Mouse (Mus musculus): ENCODE data around the gene Sdccag8. TPM values are rescaled to one million over a fixed set of nuclear protein-coding genes. Genes with fewer than 3 reads are reported as not detected.

Sdccag8 gene
- polyA plus RNA-seq, 1 experiment from 2014 or later: 15.6 TPM

DNA sequence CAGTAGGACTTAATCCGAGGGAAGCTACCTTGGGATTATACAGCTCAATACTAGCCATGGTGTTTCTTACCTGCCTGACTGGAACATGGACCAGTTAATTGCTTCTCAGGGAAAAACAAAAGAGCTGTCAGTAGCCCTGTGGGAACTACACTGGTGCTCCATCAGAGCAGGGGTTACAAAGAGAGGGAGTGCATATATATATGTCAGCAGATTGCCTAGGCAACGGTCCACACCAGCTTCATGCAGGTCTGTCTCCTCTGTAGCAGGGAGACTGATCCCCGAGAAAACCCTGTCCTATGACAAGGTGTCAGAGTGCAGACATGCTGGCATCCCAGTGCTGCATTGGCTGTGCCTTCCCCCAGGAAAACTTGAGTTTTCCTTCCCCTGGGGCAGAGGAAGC is 195.6 kb downstream of the Sdccag8 start:
- Histone ChIP-seq H3K9ac (no peak overlapping the region), H3K4me3 (replicated peaks) (no peak overlapping the region), H3K4me2 (no peak overlapping the region), H3K27me3 (replicated peaks) (no peaks in the 10 kb centered on the region), H3K27ac (no peak overlapping the region), H3K4me1 (peaks cover 15% of the 10 kb centered on the region), H3K9me3 (no peaks in the 10 kb centered on the region), H3K36me3 (no peaks in the 10 kb centered on the region)
- WGBS: 64% methylated on average over 3 of the region's 3 CpGs
- ATAC-seq (ENCODE audit: insufficient read depth, low FRiP score, low read depth): no peak

DNA sequence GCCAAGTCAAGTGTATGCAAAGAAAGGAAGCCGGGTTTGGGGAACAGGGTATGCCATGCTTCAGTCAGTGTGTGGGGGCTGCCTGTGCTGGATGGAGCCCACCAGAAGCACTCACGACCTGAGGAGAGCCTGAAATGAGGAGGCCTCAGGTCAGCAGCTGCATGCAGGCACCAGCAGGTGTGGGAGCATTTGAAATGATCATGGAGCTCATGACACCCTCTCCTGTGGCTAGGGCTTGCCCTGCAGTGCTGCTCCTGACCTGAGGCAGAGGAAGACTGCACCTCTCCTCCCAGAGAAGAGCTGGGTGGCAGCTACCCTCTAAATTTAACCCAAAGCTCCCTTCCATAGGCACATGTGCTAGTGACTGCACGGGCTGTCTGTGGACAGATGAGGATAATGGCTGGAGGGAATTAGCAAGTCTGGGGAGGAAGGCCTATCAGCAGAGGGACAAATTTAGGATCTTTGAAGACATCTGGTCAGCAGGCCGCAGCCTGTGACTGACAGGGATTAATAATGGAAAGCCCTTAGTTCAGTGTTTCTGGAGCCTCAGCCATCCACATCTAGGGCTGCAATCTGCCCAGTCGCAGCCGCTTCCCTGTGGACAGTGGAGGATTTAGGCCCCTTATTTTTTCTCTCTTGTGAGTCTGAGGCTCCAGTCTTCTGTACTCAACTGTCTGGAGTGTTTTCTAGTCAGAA is 196.3 kb downstream of the Sdccag8 start:
- Histone ChIP-seq H3K36me3 (no peaks in the 10 kb centered on the region), H3K4me2 (no peak overlapping the region), H3K27ac (0 out of 2 replicates have a peak overlapping the region, but pooled peaks have one; percentile 6), H3K4me3 (replicated peaks) (no peak overlapping the region), H3K9me3 (no peaks in the 10 kb centered on the region), H3K4me1 (peaks cover 15% of the 10 kb centered on the region), H3K9ac (no peak overlapping the region), H3K27me3 (replicated peaks) (no peaks in the 10 kb centered on the region)
- ATAC-seq (ENCODE audit: insufficient read depth, low FRiP score, low read depth): no peak
- 74% methylated on average over 6 of the region's 6 CpGs for WGBS

DNA sequence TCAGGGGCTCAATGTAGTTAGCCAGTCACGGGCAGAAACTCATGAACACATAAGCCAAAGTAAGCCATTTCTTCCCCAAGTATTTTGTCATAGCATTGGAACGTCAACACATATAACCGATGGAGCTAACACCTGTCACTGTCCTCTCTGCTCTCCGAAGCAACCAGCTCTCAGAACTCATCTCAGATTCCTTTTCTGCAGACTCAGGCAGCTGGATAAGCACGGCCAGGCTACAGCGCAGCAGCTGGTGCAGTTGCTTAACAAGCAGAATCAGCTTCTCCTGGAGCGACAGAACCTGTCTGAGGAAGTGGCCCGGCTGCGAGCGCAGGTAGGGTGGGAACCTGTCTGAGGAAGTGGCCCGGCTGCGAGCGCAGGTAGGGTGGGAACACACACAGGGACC is 197.2 kb downstream of the Sdccag8 start:
- no peak overlapping the region for H3K4me2 ChIP-seq
- WGBS: 77% methylated on average over 13 of the region's 13 CpGs

DNA sequence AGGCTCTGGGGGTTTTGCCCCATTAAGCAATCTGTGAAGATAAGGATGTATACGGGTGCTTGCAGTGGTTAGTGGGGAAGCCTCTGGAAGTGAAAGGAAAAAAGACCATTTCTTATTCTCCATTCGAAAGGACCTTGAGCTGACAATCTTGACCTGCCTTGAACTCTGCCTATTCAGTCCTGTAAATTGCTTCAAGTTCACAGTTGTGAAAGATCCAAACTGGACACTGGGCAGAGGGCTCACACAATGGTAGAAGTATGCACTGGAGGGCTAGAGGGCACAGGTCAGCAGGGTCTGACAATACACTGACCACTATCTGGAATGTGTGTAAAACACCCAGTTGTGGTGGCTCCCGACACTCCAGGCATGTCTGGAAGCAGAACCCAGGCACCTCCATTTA is 198.3 kb downstream of the Sdccag8 start:
- Histone ChIP-seq H3K9ac (no peak overlapping the region), H3K27ac (no peak overlapping the region), H3K9me3 (no peaks in the 10 kb centered on the region), H3K4me2 (no peak overlapping the region), H3K27me3 (replicated peaks) (no peaks in the 10 kb centered on the region), H3K4me3 (replicated peaks) (no peak overlapping the region), H3K4me1 (peaks cover 15% of the 10 kb centered on the region), H3K36me3 (no peaks in the 10 kb centered on the region)
- WGBS: 75% methylated on average over 3 of the region's 3 CpGs
- no peak for ATAC-seq (ENCODE audit: insufficient read depth, low FRiP score, low read depth)

More for the DNA sequence above, 197.2 kb downstream of the Sdccag8 start:
- Histone ChIP-seq H3K27ac (0 out of 2 replicates have a peak overlapping the region, but pooled peaks have one; percentile 6), H3K36me3 (no peaks in the 10 kb centered on the region), H3K9ac (no peak overlapping the region), H3K27me3 (replicated peaks) (no peaks in the 10 kb centered on the region), H3K9me3 (no peaks in the 10 kb centered on the region), H3K4me3 (replicated peaks) (no peak overlapping the region), H3K4me1 (peaks cover 15% of the 10 kb centered on the region)
- no peak for ATAC-seq (ENCODE audit: insufficient read depth, low FRiP score, low read depth)

DNA sequence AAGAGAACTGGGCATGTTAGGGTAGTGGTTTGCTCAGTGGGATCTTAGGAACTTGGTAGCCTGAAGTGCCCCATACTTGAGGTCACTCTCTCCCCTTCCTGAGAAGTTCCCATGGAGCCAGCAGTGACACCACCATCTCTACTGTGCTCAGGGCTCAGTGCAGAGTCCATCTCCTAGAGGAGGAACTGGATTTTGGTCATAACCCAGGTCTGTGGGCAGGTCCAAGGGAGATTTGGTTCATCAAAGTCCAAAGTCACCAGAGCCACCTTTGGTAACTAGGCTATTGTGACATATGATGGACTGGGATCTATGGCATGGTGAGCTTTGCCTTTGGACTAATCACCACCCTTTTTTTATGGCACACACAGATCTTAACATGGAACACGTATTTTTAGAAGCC is 198.9 kb downstream of the Sdccag8 start:
- no peak overlapping the region for H3K4me3 ChIP-seq (replicated peaks)
- no peak overlapping the region for H3K27ac ChIP-seq
- no peak overlapping the region for H3K4me2 ChIP-seq
- H3K27me3 ChIP-seq (replicated peaks): no peaks in the 10 kb centered on the region
- no peak overlapping the region for H3K9ac ChIP-seq
- H3K36me3 ChIP-seq: no peaks in the 10 kb centered on the region
- no peak for ATAC-seq (ENCODE audit: insufficient read depth, low FRiP score, low read depth)
- 77% methylated on average over 1 of the region's 1 CpGs for WGBS
- no peaks in the 10 kb centered on the region for H3K9me3 ChIP-seq
- peaks cover 15% of the 10 kb centered on the region for H3K4me1 ChIP-seq

DNA sequence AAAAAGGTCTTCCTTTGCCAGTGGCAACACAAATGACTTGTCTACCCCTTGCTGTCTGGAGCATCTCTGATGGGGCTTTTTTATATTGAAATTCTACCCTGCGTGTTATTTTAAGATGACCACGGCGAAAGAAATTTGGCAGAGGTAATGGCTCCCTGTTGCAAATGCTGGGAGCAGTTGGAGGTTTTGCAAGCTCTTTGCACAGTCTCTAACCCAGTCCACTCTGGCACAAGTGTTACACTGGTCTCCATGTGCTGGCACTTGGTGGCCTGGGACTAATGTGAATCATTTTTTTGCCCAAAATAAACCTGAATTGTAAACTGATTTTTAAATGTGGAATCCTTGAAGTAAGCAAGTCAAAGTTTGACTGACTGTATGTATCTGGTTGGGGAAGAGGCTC is 199.3 kb downstream of the Sdccag8 start:
- no peak for ATAC-seq (ENCODE audit: insufficient read depth, low FRiP score, low read depth)
- Histone ChIP-seq H3K9me3 (no peaks in the 10 kb centered on the region), H3K27me3 (replicated peaks) (no peaks in the 10 kb centered on the region), H3K4me2 (no peak overlapping the region), H3K36me3 (no peaks in the 10 kb centered on the region), H3K4me3 (replicated peaks) (no peak overlapping the region), H3K27ac (0 out of 2 replicates have a peak overlapping the region, but pooled peaks have one; percentile 3), H3K4me1 (peaks cover 15% of the 10 kb centered on the region), H3K9ac (no peak overlapping the region)
- WGBS: 77% methylated on average over 3 of the region's 3 CpGs

DNA sequence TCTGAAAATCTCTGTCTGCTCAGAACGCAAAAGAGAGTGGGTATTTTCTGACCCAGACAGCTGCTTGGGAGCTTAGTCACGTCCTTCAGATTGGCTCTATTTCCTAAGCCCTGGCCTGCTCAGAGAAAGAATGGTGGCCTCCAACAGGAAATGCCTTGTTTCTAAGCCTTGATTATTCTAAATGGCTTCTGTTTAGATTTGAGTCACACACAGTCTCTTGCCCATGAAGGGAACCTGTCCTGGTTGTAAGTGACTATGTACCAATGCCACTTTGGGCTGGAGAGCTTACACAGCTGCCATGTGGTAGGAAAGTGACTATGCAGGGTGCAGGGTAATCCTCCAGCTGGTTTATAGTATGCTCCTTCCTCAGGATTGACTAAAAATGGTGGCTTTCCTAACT is 199.9 kb downstream of the Sdccag8 start:
- WGBS: 42% methylated on average over 2 of the region's 2 CpGs
- peak overlapping the region; percentile 63; the same call in 1 of the 2 replicates for H3K27ac ChIP-seq
- ATAC-seq (ENCODE audit: insufficient read depth, low FRiP score, low read depth): no peak
- H3K36me3 ChIP-seq: no peaks in the 10 kb centered on the region
- H3K4me3 ChIP-seq (replicated peaks): no peak overlapping the region
- no peak overlapping the region for H3K9ac ChIP-seq
- H3K4me2 ChIP-seq: no peak overlapping the region
- no peaks in the 10 kb centered on the region for H3K27me3 ChIP-seq (replicated peaks)
- no peaks in the 10 kb centered on the region for H3K9me3 ChIP-seq
- peaks cover 15% of the 10 kb centered on the region for H3K4me1 ChIP-seq

DNA sequence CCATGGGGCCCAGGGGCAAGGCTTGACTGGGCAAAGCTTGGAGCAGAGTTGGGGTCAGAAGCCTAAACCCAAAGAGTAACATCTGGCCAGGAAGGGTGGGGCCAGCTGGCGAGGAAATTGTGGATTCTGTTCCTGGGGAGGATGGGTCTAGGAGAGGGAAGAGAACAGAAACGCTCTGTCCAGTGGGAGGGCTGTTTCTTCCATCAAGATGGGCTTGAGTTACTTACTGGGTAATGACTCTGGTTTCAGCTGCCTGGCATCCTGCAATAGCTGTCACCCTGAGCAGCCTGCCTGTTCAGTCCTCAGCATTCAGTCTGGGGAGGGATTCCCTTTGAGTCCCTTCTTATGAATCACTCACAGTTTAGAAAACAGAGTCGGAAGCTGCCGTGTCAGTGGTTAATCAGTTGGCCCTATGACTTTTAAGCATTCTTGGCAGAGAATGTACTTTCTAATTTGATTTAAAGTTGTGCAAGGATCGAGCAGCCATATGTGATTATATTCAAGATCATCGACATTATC is 200.5 kb downstream of the Sdccag8 start:
- WGBS: 43% methylated on average over 6 of the region's 6 CpGs
- ATAC-seq (ENCODE audit: insufficient read depth, low FRiP score, low read depth): peak; percentile 34; the same call in 1 of the 2 replicates
- H3K27ac ChIP-seq: 0 out of 2 replicates have a peak overlapping the region, but pooled peaks have one; percentile 63

DNA sequence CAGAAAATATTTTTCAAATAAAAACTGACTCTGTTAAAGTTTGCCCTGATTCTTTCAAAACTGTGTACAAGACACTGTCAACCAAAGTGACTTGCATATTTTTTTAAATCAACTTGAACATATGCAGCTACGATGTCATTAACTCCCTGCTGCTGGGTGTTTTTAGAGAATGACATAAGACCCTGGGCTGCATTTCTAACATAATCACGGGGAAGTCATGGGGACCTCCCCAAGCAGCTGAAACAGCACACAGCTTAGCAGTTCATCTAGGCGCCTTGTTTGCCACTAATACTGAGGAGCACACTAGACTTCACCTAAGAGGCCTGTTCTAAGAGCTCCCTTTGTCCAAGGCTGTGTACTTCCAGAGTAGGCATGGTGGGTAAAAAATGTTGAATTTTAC is 201.5 kb downstream of the Sdccag8 start:
- Histone ChIP-seq H3K36me3 (no peaks in the 10 kb centered on the region), H3K4me3 (replicated peaks) (no peak overlapping the region), H3K9ac (no peak overlapping the region), H3K27me3 (replicated peaks) (no peaks in the 10 kb centered on the region), H3K9me3 (no peaks in the 10 kb centered on the region), H3K4me2 (no peak overlapping the region), H3K4me1 (peaks cover 12% of the 10 kb centered on the region), H3K27ac (no peak overlapping the region)
- ATAC-seq (ENCODE audit: insufficient read depth, low FRiP score, low read depth): no peak
- 49% methylated on average over 3 of the region's 3 CpGs for WGBS

More for the DNA sequence above, 200.5 kb downstream of the Sdccag8 start:
- Histone ChIP-seq H3K36me3 (no peaks in the 10 kb centered on the region), H3K4me3 (replicated peaks) (no peak overlapping the region), H3K9me3 (no peaks in the 10 kb centered on the region), H3K27me3 (replicated peaks) (no peaks in the 10 kb centered on the region), H3K4me2 (no peak overlapping the region), H3K4me1 (peaks cover 12% of the 10 kb centered on the region), H3K9ac (no peak overlapping the region)

DNA sequence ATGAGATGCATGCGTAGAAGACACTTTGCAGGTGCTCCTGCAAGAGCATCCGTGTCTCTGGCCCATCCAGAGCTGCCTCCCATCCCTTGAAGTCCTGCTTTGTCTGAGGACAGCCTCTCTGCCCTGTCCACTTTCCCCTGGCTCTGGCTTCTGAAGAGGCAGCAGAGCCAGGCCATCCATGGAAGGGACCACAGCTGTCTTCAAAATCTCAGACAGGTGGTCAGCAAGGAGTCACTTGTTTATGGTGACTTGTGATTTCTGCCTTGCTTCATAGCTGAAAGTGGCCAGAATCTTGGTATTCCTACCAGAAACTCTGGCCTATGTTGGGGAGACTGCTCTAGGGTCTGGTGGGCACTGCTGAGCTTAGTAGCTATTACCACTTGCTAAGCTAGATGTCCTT is 202.3 kb downstream of the Sdccag8 start:
- WGBS: 75% methylated on average over 2 of the region's 2 CpGs

DNA sequence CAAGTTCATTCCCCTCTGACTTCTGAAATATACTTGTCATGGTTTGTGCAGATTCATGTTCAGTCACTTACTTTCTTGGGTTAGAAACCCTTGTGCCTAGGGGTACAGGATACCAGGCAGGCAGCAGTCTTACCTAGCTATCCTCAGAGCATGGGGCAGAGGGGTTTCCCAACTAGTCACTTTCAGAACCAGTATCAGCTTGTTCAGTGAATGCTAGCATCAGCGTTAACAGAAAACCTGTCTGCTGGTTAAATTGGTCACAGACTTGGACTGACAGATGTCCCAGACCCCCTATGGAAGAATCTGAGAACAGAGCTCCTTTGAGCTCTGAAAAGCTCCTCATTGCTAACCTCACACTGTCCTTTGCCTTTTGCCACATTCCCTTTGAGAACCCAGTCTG is 204.3 kb downstream of the Sdccag8 start:
- Histone ChIP-seq H3K27ac (no peak overlapping the region), H3K4me1 (peaks cover 9% of the 10 kb centered on the region), H3K9ac (no peak overlapping the region), H3K4me2 (no peak overlapping the region), H3K36me3 (no peaks in the 10 kb centered on the region), H3K9me3 (no peaks in the 10 kb centered on the region), H3K4me3 (replicated peaks) (no peak overlapping the region), H3K27me3 (replicated peaks) (no peaks in the 10 kb centered on the region)
- WGBS: 73% methylated on average over 1 of the region's 1 CpGs
- no peak for ATAC-seq (ENCODE audit: insufficient read depth, low FRiP score, low read depth)

More for the DNA sequence above, 202.3 kb downstream of the Sdccag8 start:
- Histone ChIP-seq H3K9ac (no peak overlapping the region), H3K4me3 (replicated peaks) (no peak overlapping the region), H3K4me2 (no peak overlapping the region), H3K4me1 (peaks cover 12% of the 10 kb centered on the region), H3K27ac (no peak overlapping the region), H3K9me3 (no peaks in the 10 kb centered on the region), H3K36me3 (no peaks in the 10 kb centered on the region), H3K27me3 (replicated peaks) (no peaks in the 10 kb centered on the region)
- ATAC-seq (ENCODE audit: insufficient read depth, low FRiP score, low read depth): no peak

DNA sequence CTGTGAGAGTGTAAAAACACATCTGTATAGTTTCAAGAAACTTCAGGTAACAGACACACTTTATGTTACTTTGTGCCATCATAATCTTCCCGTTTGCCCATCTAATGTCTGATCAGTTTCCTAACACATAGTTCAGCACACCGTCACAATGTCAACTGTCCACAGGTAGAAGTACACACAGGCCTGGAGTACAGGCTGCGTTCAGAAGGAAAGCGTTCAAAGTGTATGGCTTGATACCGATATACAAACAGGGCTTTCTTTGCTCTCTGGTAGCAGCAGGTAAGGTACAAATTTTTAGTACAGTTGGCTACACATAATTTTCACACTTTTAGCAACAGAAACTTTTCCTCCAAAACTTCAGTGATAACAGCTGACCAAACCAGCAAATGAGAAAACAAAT is 205.2 kb downstream of the Sdccag8 start:
- H3K4me2 ChIP-seq: no peak overlapping the region
- 82% methylated on average over 5 of the region's 5 CpGs for WGBS
- ATAC-seq (ENCODE audit: insufficient read depth, low FRiP score, low read depth): no peak

More for the DNA sequence above, 205.2 kb downstream of the Sdccag8 start:
- H3K27me3 ChIP-seq (replicated peaks): no peaks in the 10 kb centered on the region
- no peak overlapping the region for H3K27ac ChIP-seq
- no peak overlapping the region for H3K9ac ChIP-seq
- no peaks in the 10 kb centered on the region for H3K9me3 ChIP-seq
- no peak overlapping the region for H3K4me3 ChIP-seq (replicated peaks)
- peaks cover 3% of the 10 kb centered on the region; the same call in 1 of the 2 replicates for H3K4me1 ChIP-seq
- H3K36me3 ChIP-seq: no peaks in the 10 kb centered on the region
